Mouse (Mus musculus): Measurements from ENCODE around the gene Olfr1211. TPM values are rescaled to one million over a fixed set of nuclear protein-coding genes. Genes with fewer than 3 reads are reported as not detected.

Olfr1211 gene
- polyA plus RNA-seq (2015; fragmentation: Nextera tagmentation; extraction: Ambion mirVana) = not detected in 2 replicates

GRCm38 (mm10) chr2:88938011-88938410 is at the start of gene Olfr1211:
Olfr1211 (minus strand) TSS chr2:88938111.
- Histone ChIP-seq H3K36me3 (ENCODE audit: control insufficient read depth, insufficient read depth) (no peaks in the 10 kb centered on the region), H3K27me3 (ENCODE audit: control insufficient read depth, insufficient read depth, low read depth, low read length) (no peaks in the 10 kb centered on the region), H3K9me3 (replicated peaks; ENCODE audit: control insufficient read depth, low read length) (no peaks in the 10 kb centered on the region), H3K4me2 (ENCODE audit: low read depth, low read length) (no peak within 1 kb of the TSS), H3K4me1 (ENCODE audit: control insufficient read depth, low read depth, low read length) (no peaks in the 10 kb centered on the region), H3K9ac (ENCODE audit: low read depth, low read length) (no peak within 1 kb of the TSS), H3K4me3 (ENCODE audit: low read depth, low read length) (no peak within 1 kb of the TSS), H3K27ac (ENCODE audit: low read length) (no peak within 1 kb of the TSS)
- 70% methylated on average over 1 of the region's 1 CpGs for WGBS (ENCODE audit: insufficient replicate concordance)
- no peak for ATAC-seq (ENCODE audit: low read depth)

GRCm38 (mm10) chr2:88980181-88980580 is 42.3 kb upstream of the Olfr1211 start, which contains the start of gene Gm13762:
Gm13762 (minus strand) TSS chr2:88980281.
- Histone ChIP-seq H3K4me2 (ENCODE audit: low read depth, low read length) (no peak within 1 kb of the TSS), H3K4me1 (ENCODE audit: control insufficient read depth, low read depth, low read length) (no peaks in the 10 kb centered on the region), H3K9me3 (replicated peaks; ENCODE audit: control insufficient read depth, low read length) (no peaks in the 10 kb centered on the region), H3K27ac (ENCODE audit: low read length) (no peak within 1 kb of the TSS), H3K27me3 (ENCODE audit: control insufficient read depth, insufficient read depth, low read depth, low read length) (no peaks in the 10 kb centered on the region), H3K36me3 (ENCODE audit: control insufficient read depth, insufficient read depth) (no peaks in the 10 kb centered on the region), H3K9ac (ENCODE audit: low read depth, low read length) (no peak within 1 kb of the TSS), H3K4me3 (ENCODE audit: low read depth, low read length) (no peak within 1 kb of the TSS)
- 54% methylated on average over 1 of the region's 1 CpGs for WGBS (ENCODE audit: insufficient replicate concordance)
- ATAC-seq (ENCODE audit: low read depth) = no peak

GRCm38 (mm10) chr2:88953669-88954068 is 15.8 kb upstream of the Olfr1211 start, which contains the start of gene Olfr1212:
Olfr1212 (plus strand) TSS chr2:88953969.
- Histone ChIP-seq H3K9ac (ENCODE audit: low read depth, low read length) (no peak within 1 kb of the TSS), H3K27ac (ENCODE audit: low read length) (no peak within 1 kb of the TSS), H3K4me1 (ENCODE audit: control insufficient read depth, low read depth, low read length) (no peaks in the 10 kb centered on the region), H3K9me3 (replicated peaks; ENCODE audit: control insufficient read depth, low read length) (no peaks in the 10 kb centered on the region; the same call in 1 of the 2 replicates), H3K4me3 (ENCODE audit: low read depth, low read length) (no peak within 1 kb of the TSS), H3K27me3 (ENCODE audit: control insufficient read depth, insufficient read depth, low read depth, low read length) (no peaks in the 10 kb centered on the region), H3K36me3 (ENCODE audit: control insufficient read depth, insufficient read depth) (no peaks in the 10 kb centered on the region), H3K4me2 (ENCODE audit: low read depth, low read length) (no peak within 1 kb of the TSS)
- ATAC-seq (ENCODE audit: low read depth) = no peak

- Histone ChIP-seq H3K9me3 (replicated peaks; ENCODE audit: control insufficient read depth, low read length) (no peaks in the 10 kb centered on the region), H3K36me3 (ENCODE audit: control insufficient read depth, insufficient read depth) (no peaks in the 10 kb centered on the region), H3K4me2 (ENCODE audit: low read depth, low read length) (no peak within 1 kb of the TSS), H3K4me1 (ENCODE audit: control insufficient read depth, low read depth, low read length) (no peaks in the 10 kb centered on the region), H3K27ac (ENCODE audit: low read length) (no peak within 1 kb of the TSS), H3K9ac (ENCODE audit: low read depth, low read length) (no peak within 1 kb of the TSS), H3K27me3 (ENCODE audit: control insufficient read depth, insufficient read depth, low read depth, low read length) (no peaks in the 10 kb centered on the region), H3K4me3 (ENCODE audit: low read depth, low read length) (no peak within 1 kb of the TSS)
- no peak for ATAC-seq (ENCODE audit: low read depth)
- 55% methylated on average over 3 of the region's 3 CpGs for WGBS (ENCODE audit: insufficient replicate concordance)
Measured at GRCm38 (mm10) chr2:88915057-88915456, 22.9 kb downstream of the Olfr1211 start, which contains the start of gene Olfr1209. Olfr1209 (minus strand) TSS chr2:88915157.

GRCm38 (mm10) chr2:88902211-88902610 is 35.7 kb downstream of the Olfr1211 start, which contains the start of gene Olfr1208:
Olfr1208 (minus strand) TSS chr2:88902311.
- Histone ChIP-seq H3K9ac (ENCODE audit: low read depth, low read length) (no peak within 1 kb of the TSS), H3K27me3 (ENCODE audit: control insufficient read depth, insufficient read depth, low read depth, low read length) (no peaks in the 10 kb centered on the region), H3K27ac (ENCODE audit: low read length) (no peak within 1 kb of the TSS), H3K4me3 (ENCODE audit: low read depth, low read length) (no peak within 1 kb of the TSS), H3K4me2 (ENCODE audit: low read depth, low read length) (no peak within 1 kb of the TSS), H3K4me1 (ENCODE audit: control insufficient read depth, low read depth, low read length) (no peaks in the 10 kb centered on the region), H3K9me3 (replicated peaks; ENCODE audit: control insufficient read depth, low read length) (no peaks in the 10 kb centered on the region), H3K36me3 (ENCODE audit: control insufficient read depth, insufficient read depth) (no peaks in the 10 kb centered on the region)
- no peak for ATAC-seq (ENCODE audit: low read depth)

Other genes starting within 250 kb of the Olfr1211 start
- not detected in 2 replicates for gene Olfr1195, start 248.9 kb downstream of the Olfr1211 start, polyA plus RNA-seq (2015; fragmentation: Nextera tagmentation; extraction: Ambion mirVana)
- not detected in 2 replicates for gene Olfr1196, start 233.5 kb downstream of the Olfr1211 start, polyA plus RNA-seq (2015; fragmentation: Nextera tagmentation; extraction: Ambion mirVana)
- not detected in 2 replicates for gene Olfr1197, start 205.7 kb downstream of the Olfr1211 start, polyA plus RNA-seq (2015; fragmentation: Nextera tagmentation; extraction: Ambion mirVana)
- not detected in 2 replicates for gene Olfr1198, start 186.7 kb downstream of the Olfr1211 start, polyA plus RNA-seq (2015; fragmentation: Nextera tagmentation; extraction: Ambion mirVana)
- gene Olfr1199, start 177.6 kb downstream of the Olfr1211 start, polyA plus RNA-seq (2015; fragmentation: Nextera tagmentation; extraction: Ambion mirVana) = not detected in 2 replicates
- gene Olfr1200, start 167.6 kb downstream of the Olfr1211 start, polyA plus RNA-seq (2015; fragmentation: Nextera tagmentation; extraction: Ambion mirVana) = not detected in 2 replicates
- gene Olfr1201, start 145.1 kb downstream of the Olfr1211 start, polyA plus RNA-seq (2015; fragmentation: Nextera tagmentation; extraction: Ambion mirVana) = not detected in 2 replicates
- gene Olfr1202, start 123.6 kb downstream of the Olfr1211 start, polyA plus RNA-seq (2015; fragmentation: Nextera tagmentation; extraction: Ambion mirVana) = not detected in 2 replicates
- not detected in 2 replicates for gene Olfr1205, start 108.4 kb downstream of the Olfr1211 start, polyA plus RNA-seq (2015; fragmentation: Nextera tagmentation; extraction: Ambion mirVana)
- gene Olfr1204, start 88.8 kb downstream of the Olfr1211 start, polyA plus RNA-seq (2015; fragmentation: Nextera tagmentation; extraction: Ambion mirVana) = not detected in 2 replicates
- gene Olfr1206, start 74.9 kb downstream of the Olfr1211 start, polyA plus RNA-seq (2015; fragmentation: Nextera tagmentation; extraction: Ambion mirVana) = not detected in 2 replicates
- not detected in 2 replicates for gene Olfr1208, start 35.8 kb downstream of the Olfr1211 start, polyA plus RNA-seq (2015; fragmentation: Nextera tagmentation; extraction: Ambion mirVana)
- not detected in 2 replicates for gene Olfr1209, start 23.0 kb downstream of the Olfr1211 start, polyA plus RNA-seq (2015; fragmentation: Nextera tagmentation; extraction: Ambion mirVana)
- not detected in 2 replicates for gene Olfr1212, start 15.9 kb upstream of the Olfr1211 start, polyA plus RNA-seq (2015; fragmentation: Nextera tagmentation; extraction: Ambion mirVana)
- not detected in 2 replicates for gene Gm13762, start 42.2 kb upstream of the Olfr1211 start, polyA plus RNA-seq (2015; fragmentation: Nextera tagmentation; extraction: Ambion mirVana)
- not detected in 2 replicates for gene Olfr1214, start 54.5 kb upstream of the Olfr1211 start, polyA plus RNA-seq (2015; fragmentation: Nextera tagmentation; extraction: Ambion mirVana)
- not detected in 2 replicates for gene Olfr1215, start 68.9 kb upstream of the Olfr1211 start, polyA plus RNA-seq (2015; fragmentation: Nextera tagmentation; extraction: Ambion mirVana)
- not detected in 2 replicates for gene Olfr1216, start 80.2 kb upstream of the Olfr1211 start, polyA plus RNA-seq (2015; fragmentation: Nextera tagmentation; extraction: Ambion mirVana)
- gene Olfr1217, start 94.0 kb upstream of the Olfr1211 start, polyA plus RNA-seq (2015; fragmentation: Nextera tagmentation; extraction: Ambion mirVana) = not detected in 2 replicates
- not detected in 2 replicates for gene Olfr1218, start 123.1 kb upstream of the Olfr1211 start, polyA plus RNA-seq (2015; fragmentation: Nextera tagmentation; extraction: Ambion mirVana)
- gene Olfr1219, start 145.4 kb upstream of the Olfr1211 start, polyA plus RNA-seq (2015; fragmentation: Nextera tagmentation; extraction: Ambion mirVana) = not detected in 2 replicates
- not detected in 2 replicates for gene Olfr1220, start 168.7 kb upstream of the Olfr1211 start, polyA plus RNA-seq (2015; fragmentation: Nextera tagmentation; extraction: Ambion mirVana)
- gene Olfr1221, start 179.2 kb upstream of the Olfr1211 start, polyA plus RNA-seq (2015; fragmentation: Nextera tagmentation; extraction: Ambion mirVana) = not detected in 2 replicates
- gene Olfr1222, start 194.9 kb upstream of the Olfr1211 start, polyA plus RNA-seq (2015; fragmentation: Nextera tagmentation; extraction: Ambion mirVana) = not detected in 2 replicates
- gene Olfr1223, start 213.4 kb upstream of the Olfr1211 start, polyA plus RNA-seq (2015; fragmentation: Nextera tagmentation; extraction: Ambion mirVana) = not detected in 2 replicates
- gene Olfr1224-ps1, start 226.0 kb upstream of the Olfr1211 start, polyA plus RNA-seq (2015; fragmentation: Nextera tagmentation; extraction: Ambion mirVana) = not detected in 2 replicates
- gene Olfr1225, start 236.6 kb upstream of the Olfr1211 start, polyA plus RNA-seq (2015; fragmentation: Nextera tagmentation; extraction: Ambion mirVana) = not detected in 2 replicates